ENCODE assay signal across 8 mouse cellular contexts in the genomic region with DNA sequence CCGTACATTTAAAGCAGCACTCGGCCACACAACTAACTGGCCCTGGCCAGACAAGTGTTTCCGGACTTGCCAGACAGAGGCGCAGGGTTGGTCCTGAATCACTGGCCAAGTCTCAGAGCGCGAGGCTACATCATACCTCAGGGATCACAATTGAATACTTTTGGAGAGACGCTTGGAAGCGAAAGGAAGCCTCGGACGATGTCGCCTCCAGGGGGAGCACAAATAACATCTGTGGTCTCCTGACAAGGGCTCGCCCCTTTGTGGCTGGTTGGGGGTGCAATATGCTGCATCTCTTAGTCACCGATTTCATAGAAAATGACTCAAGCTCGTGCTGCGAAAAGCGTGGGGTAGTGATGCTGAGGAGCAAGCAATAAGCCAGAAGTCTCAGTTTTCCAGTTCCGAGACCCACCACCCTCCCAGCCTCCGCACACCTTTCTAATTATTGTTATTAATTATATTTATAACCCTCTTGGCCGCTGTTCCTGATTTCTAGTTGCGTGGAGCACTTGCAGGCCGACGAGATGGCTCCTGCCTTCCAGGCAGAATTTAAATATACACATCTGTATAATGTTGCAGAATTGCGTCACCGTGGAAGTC. TPM values are rescaled to one million over a fixed set of nuclear protein-coding genes. Genes with fewer than 3 reads are reported as not detected.
A peak's percentile ranks its signal among the peaks of the same experiment; 100 is the strongest.
DNase-seq lines count a peak whose midpoint lies in the region; ATAC-seq lines count a peak whose summit lies in the region.

No protein-coding gene starts in this region.

- H3K36me3 ChIP-seq in intestine, embryonic 15.5 days = no peaks in the 10 kb centered on the region

- H3K4me2 ChIP-seq in intestine, embryonic 15.5 days (replicated peaks) = peak overlapping the region; percentile 85

- H3K9me3 ChIP-seq in intestine, embryonic 15.5 days = no peaks in the 10 kb centered on the region

- peak overlapping the region; percentile 93 for H3K4me3 ChIP-seq in intestine, embryonic 15.5 days (replicated peaks)

- H3K27me3 ChIP-seq in intestine, embryonic 15.5 days (replicated peaks) = no peaks in the 10 kb centered on the region

- peak overlapping the region; percentile 84 for H3K9ac ChIP-seq in intestine, embryonic 15.5 days

- ATAC-seq in intestine, embryonic 15.5 days = peak; percentile 55

- peak; percentile 94 to 97 for DNase-seq in adrenal gland, adult (ENCODE audit: inconsistent age in 2 of 2, low spot score in 1 of 2)
- peak; percentile 94 for DNase-seq in embryo, embryonic 10 days (ENCODE audit: low spot score)
- DNase-seq in gastrocnemius, postnatal 36 days = peak; percentile 84 to 85
- peak; percentile 79 to 88 for DNase-seq in left cerebral cortex, postnatal 25 days (ENCODE audit: low spot score in 2 of 2)
- DNase-seq in mesoderm, embryonic 11.5 days (ENCODE audit: low read depth, low spot score) = peak; percentile 90
- peak; percentile 76 to 81 for DNase-seq in right cerebral cortex, postnatal 36 days (ENCODE audit: low spot score in 2 of 2)
- DNase-seq in urinary bladder, postnatal 4 days (ENCODE audit: low spot score in 2 of 2) = peak; percentile 81 to 86

- intact Hi-C loops in gastrocnemius, postnatal 36 days (cut with DNase I) = loop anchor here (5.0 kb wide), 2 partner anchors 45 to 80 kb away; no protein-coding TSS in a partner anchor
- intact Hi-C loops in left cerebral cortex, postnatal 25 days (cut with DNase I) = loop anchor here (2.0 to 5.0 kb wide), 4 partner anchors 26 to 145 kb away; a partner anchor contains a TSS

- peaks cover 30% of the 10 kb centered on the region for H3K4me1 ChIP-seq in intestine, embryonic 15.5 days (replicated peaks)

- WGBS in intestine, embryonic 15.5 days = under 1% methylated on average over 24 of the region's 24 CpGs

- H3K27ac ChIP-seq in intestine, embryonic 15.5 days = peak overlapping the region; percentile 91

RNA-seq across cellular contexts. Expression of a gene that starts 0.5 kb away (rescaled TPM):
- 100 to 1,000 TPM; 197 to 202 TPM for total RNA-seq in gastrocnemius, postnatal 36 days (2021)
- polyA plus RNA-seq in intestine, embryonic 15.5 days (2015; fragmentation: Nextera tagmentation; extraction: Ambion mirVana) = 11.2 and 11.6 TPM in 2 replicates
- total RNA-seq in left cerebral cortex, postnatal 25 days (2021) = 10 to 100 TPM; 29.5 to 43.8 TPM

RNA-seq across cellular contexts. Expression of a gene that starts 14.7 kb away (rescaled TPM):
- not detected for total RNA-seq in gastrocnemius, postnatal 36 days (2021)
- polyA plus RNA-seq in intestine, embryonic 15.5 days (2015; fragmentation: Nextera tagmentation; extraction: Ambion mirVana) = not detected in 2 replicates
- total RNA-seq in left cerebral cortex, postnatal 25 days (2021) = under 1 TPM in 1 of 2 experiments, not detected in 1; 0.37 TPM

RNA-seq across cellular contexts. Expression of a gene that starts 45.2 kb away (rescaled TPM):
- not detected for total RNA-seq in gastrocnemius, postnatal 36 days (2021)
- polyA plus RNA-seq in intestine, embryonic 15.5 days (2015; fragmentation: Nextera tagmentation; extraction: Ambion mirVana) = not detected in 2 replicates
- total RNA-seq in left cerebral cortex, postnatal 25 days (2021) = not detected

Comparison
In these comparisons a context has a peak if more than half of its experiments do, and no peak if none do; other contexts are left out.
1. Peak in every context shown above with its lines: DNase-seq, ATAC-seq, H3K4me3 ChIP-seq and H3K27ac ChIP-seq.
2. RNA of a gene that starts 0.5 kb away (total RNA-seq): 197 to 202 TPM in gastrocnemius, postnatal 36 days; 29.5 to 43.8 TPM in left cerebral cortex, postnatal 25 days; every median in the first group is over 4 times any median in the second.